Mouse (Mus musculus) adrenal gland (tissue): ENCODE data around the gene AC129217.1.

ENCODE experiments used
- intact Hi-C: fragments of 180-260 bp; cut with DNase I; formaldehyde crosslinking; loops from one replicate; pipeline ENCODE4 v1.15.1; 2025
- long read RNA-seq, 2 experiments: library from polyadenylated mRNA; unstranded; transcript quantifications; one replicate each; pipeline ENCODE4 v2.0.0; 2020; ENCODE audit warnings: borderline replicate concordance in 1 of 2; ENCODE audit not compliant: insufficient replicate concordance in 1 of 2

Gene AC129217.1
- long read RNA-seq, experiment 1, partial matches to known transcripts: 0 of 5 reads
- long read RNA-seq, experiment 1, other reads (novel, unspliced or antisense): 5 of 5 reads
- long read RNA-seq, experiment 2: 0 reads

- intact Hi-C loops: loop anchor here (5.0 kb wide), 1 partner anchor 123 kb away; the partner anchor contains the start of gene Tut1
These were observed at the start of gene AC129217.1 for GRCm38 (mm10) chr19:8829660-8830059. Gene AC129217.1 (plus strand): TSS chr19:8829773.

DNA sequence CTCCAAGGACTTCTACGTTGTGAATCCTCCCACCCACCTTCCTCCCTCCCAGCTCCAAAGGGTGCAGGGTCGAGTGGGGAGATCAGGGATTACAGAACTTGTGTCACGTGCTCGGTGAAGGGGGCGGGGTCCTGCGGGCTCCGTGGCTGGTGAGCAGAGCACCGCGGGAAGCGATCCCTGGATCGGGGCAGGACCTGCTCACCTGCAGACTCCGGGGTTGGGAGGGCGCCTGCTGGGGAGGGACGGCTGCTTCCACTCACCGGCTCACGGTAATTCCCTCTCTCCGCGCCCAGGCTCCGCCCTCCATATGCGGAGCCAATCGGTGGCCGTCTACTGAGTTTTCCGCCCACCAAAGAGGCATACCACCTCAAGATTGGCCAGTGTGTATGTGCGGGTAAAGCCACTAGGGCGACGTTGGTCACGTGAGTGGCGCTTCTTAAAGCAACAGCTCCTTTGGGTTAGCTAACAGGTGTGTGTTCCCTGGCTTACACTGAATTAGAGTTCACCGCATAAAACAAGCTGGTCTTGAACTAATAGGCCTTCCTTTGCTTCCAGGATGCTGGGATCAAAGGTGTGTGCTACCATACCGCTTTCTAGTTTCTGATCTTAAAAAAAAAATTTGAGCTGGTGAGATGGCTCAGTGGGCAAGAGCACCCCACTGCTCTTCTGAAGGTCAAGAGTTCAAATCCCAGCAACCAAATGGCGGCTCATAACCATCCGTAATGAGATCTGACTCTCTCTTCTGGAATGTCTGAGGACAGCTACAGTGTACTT is 43.4 kb upstream of the AC129217.1 start, which contains the start of gene Taf6l:
Gene Taf6l, minus strand, starts transcription at position 410 of the 774 bp plus-strand sequence.
- intact Hi-C loops: no loop called here

DNA sequence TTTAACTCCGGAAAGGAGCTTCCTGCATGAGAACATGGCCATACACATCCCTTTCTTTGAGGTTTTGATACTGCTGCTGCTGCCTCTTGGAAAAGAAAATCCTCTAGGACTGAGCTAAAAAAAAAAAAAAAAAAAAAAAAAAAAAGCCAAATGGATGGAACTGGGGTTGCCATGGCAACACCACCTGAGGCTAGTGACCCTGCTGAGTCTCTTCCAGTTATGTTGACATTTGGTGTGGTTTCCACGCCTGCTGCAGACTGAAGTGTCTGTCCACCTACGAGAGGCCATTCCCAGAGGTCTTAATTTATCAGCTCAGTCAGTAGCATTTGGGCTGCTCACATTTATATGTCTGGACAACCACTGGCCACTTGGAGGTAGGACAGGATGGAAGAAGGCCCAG is 41.1 kb upstream of the AC129217.1 start:
- intact Hi-C loops: no loop called here

DNA sequence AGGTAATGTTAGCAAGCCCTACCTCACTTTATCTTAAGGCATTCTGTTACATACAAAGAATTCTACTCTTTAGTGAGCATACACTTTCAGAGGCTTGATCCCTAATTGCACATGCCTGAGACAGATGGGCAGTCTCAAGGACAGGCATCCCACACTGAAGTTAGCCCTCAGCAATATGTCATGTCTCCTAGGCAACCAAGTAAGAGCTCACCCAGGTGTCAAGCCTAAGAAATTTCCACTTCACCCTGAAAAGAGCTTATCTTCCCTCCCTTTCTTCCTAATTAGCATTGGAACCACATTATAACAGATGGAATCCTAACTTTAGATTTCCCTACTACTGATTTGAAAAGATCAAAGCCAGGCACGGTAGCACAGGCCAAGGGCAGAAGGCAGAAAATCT is 40.4 kb upstream of the AC129217.1 start:
- intact Hi-C loops: no loop called here

DNA sequence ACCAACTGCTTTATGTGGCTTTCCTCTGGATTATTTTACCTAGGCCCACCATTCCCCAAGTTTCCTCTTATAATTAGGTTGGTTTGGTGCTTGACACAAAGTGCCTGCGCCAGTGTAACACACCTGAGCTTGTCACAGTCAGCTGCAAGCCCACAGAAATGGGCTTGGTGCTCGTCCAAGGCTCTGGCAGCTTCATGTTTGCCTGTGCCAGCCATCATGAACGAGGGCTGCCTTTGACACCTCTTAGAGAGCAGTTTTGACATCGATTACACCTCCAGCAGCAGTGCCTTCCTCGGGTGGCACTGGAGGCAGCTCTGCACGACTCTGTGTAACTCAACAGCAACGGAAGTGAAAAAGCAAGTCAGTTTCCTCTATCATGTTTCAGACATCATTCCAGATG is 39.4 kb upstream of the AC129217.1 start:
- intact Hi-C loops: no loop called here

DNA sequence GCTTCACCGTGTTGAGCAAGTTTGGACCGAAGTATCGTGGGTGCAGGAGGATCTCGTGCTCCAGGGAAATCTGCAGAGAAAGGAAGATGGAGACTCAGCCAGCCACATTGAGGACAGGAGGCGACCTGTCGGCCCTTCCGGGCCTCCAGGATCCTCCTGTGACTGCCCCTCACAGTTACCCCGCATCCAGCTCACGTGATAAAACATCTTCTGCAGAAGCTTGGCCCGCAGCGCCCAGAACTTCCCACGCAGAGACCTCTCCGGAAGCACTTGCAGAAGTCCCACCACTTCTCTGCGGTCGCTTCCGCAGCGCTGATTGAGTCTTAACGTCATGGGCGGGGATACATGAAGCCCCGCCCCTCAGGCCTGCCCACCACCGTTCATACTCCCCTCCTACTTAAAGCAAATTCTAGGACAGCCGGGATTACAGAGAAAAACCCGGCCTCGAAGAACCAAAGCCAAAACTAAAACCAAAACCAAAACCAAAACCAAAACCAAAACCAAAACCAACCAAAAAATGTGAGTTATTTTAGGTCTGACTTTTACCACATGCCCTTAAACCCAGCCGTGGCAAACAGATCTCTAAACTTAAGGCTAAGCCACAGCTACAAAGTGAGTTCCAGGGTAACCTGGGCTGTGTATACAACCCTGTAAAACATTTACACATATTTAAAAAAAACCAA is 31.2 kb upstream of the AC129217.1 start, which contains the start of gene Polr2g:
Gene Polr2g, minus strand, starts transcription at position 314 of the 683 bp plus-strand sequence.
- intact Hi-C loops: no loop called here

- intact Hi-C loops: no loop called here
These were observed 30.6 kb upstream of the AC129217.1 start for GRCm38 (mm10) chr19:8798947-8799315.

- intact Hi-C loops: no loop called here
These were observed 27.3 kb upstream of the AC129217.1 start, which contains the start of gene Zbtb3 for GRCm38 (mm10) chr19:8802130-8802821. Gene Zbtb3 (plus strand): TSS chr19:8802555.

DNA sequence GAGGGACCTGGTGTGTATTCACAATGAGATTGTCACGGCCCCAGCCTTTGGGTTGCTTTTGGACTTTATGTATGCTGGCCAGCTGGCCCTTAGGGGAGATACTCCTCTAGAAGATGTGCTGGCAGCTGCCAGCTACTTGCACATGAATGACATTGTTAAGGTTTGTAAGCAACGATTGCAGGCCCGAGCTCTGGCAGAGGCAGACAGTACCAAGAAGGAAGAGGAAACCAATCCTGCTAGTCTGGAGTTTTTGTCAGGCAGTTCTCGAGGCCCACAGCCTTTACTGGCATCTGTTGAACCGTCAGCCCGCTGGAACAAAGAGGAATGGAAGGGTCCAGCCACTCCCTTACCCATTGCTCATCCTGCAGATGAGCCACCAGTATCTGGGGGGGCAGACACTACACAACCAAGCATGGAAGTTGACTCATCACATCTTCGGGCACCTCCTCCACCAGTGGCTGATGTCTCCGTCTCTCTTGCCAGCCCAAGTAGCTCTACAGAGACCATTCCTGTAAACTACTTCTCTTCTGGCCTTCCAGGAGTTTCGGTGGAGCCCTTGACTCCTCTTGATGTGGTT is 26.3 kb upstream of the AC129217.1 start:
- intact Hi-C loops: no loop called here

DNA sequence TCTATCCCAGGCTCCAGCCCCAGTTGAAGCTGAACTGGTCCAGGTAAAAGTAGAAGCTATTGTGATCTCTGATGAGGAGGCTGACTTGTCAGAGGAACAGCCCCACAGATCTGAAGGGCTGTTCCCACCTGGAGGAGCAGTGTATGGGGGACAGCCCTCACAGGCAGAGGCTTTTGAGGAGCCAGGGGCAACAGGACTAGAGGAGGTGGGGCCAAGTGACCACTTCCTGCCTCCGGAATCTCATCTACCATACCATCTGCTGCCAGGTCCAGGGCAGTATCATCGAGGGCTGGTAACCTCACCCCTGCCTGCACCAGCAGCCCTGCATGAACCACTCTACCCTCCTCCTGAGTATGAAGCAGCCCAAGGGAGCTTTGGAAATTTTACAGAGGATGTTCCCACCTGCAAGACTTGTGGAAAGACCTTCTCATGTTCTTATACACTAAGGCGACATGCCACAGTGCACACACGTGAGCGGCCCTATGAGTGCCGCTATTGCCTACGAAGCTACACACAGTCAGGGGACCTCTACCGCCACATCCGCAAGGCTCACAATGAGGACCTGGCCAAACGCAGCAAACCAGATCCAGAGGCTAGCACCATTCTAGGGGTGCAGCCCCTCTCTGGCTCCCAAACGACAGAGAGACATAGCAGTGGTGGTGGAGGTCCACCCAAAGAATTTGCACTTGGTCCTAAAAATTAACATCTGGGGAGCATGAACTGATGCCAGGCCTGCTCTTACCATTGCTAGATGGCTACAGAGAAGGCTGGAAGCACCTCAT is 25.5 kb upstream of the AC129217.1 start:
- intact Hi-C loops: no loop called here

DNA sequence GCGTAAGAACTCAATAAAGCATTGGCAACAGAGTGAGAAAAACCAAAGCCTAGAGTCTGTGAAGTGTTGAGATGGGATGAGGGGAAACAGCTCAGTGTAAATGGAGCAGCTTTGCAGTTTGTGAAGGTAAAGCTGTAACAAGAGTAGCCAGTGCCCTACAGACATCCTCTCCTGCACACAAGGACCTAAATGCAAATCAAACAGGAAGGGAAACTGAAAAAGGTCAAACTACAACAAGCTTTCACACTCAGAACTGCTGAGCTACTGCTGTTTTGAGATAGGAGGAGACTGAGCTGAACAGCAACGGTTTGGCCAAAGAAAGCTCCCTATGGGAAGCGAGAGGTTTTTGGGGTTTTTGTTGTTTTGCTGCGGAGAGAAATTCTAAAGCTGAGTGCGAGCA is 22.8 kb upstream of the AC129217.1 start:
- intact Hi-C loops: no loop called here

DNA sequence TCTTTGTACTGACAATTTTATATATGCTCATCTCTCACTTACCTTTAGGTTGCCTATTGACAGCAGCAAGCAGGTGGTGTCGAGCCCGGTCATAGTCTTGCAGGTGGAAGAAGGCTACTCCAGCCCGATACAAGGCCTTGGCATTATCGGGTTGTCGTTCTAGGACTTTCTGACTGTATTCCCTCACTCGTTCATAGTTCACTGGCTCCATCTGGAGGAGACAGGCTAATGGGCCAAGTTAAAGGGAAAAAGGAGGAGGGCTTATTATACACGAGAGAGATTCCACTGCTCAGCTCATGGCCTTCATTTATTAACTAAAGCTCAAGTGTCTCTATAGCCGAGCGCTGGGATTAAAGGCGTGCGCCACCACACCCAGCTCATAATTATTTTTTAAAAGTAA is 13.8 kb upstream of the AC129217.1 start:
- intact Hi-C loops: loop anchor here (5.0 to 10.0 kb wide), 2 partner anchors 44 to 61 kb away; partner anchors contain the start of genes Nxf1, Tmem179b and Tmem223

DNA sequence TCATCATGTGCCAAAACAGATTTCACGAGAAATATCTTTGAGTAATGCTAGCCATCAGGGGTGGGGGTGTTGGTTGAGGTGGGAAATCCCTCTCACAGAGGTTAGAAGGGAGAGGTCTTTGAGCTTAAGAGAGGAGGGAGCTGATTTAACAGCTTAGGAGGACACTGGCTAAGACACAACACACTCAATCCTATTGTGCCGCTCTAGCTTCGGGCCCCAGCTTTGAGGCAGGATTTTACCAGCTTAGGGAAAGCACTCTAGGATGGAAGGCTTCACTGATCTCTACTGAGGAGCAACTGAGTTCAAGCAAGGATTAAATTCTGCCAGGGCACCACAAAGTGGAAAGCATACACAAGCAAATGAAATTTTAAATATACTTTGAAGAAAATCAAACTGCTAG is 12.6 kb upstream of the AC129217.1 start:
- intact Hi-C loops: loop anchor here (5.0 to 10.0 kb wide), 2 partner anchors 45 to 62 kb away; partner anchors contain the start of genes Nxf1, Tmem179b and Tmem223

DNA sequence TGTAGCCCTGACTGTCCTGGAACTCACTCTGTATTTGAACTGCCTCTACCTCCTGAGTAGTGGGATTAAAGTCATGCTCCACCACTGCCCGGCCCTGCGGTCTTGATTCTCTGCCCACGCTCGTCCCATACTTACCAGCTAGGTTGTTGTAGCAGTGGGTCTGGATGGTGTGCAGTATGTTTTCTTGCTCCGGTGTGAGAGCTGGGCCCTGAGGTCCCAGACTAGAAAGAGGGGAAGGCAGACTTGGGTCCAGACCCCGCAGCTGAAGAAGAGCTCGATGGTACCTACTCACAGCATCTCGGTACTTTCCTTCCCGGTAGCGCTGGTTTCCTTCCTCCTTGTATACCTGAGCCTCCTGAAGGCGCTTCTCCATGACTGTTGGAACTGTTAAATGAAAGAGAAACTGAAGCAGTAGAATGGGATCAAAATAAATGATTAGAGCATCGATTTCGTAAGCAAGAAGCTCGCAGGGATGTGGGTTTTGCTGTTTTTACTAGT is 11.2 kb upstream of the AC129217.1 start:
- intact Hi-C loops: loop anchor here (5.0 to 10.0 kb wide), 2 partner anchors 46 to 64 kb away; partner anchors contain the start of genes Nxf1, Tmem179b and Tmem223

DNA sequence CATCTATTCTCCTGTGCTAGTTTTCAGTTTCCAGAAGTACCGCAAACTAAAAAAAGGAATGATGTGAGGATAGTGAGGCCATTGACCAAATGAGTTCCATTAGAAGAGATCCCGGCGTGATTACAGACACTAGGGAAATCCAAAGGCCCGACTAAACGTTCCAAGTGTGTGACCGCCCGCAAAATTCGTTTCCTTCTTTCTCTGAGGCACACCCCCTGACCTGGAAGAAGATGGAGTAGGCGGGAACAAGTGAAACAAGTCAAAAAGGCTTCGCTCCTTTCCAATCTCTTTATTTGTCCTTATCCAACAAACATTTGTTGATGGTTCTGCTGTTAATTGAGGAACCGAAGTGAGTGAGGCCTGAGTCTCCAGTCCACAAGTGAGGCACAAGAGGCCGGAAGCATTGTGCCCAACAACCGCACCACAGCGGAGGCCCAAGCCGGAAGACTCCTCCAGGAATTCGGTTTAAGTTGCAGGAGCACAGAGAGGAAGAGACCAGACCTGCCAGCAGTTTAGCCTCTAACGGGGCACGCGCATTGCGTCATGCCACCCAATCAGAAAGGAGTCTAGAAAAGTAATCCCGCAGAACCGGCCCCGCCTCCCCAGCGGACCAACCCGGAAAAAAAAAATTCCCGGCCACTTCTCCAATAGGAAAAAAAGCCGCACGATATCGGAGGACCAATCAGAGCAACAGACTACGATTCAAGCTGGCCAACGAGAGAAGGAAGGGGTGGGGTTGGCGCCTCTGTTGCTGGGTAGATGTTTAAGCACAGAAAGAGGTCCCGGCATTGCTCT is 10.6 kb upstream of the AC129217.1 start, which contains the start of gene Ttc9c:
Gene Ttc9c, minus strand, starts transcription at position 533 of the 795 bp plus-strand sequence.
- intact Hi-C loops: loop anchor here (5.0 to 10.0 kb wide), 2 partner anchors 47 to 64 kb away; partner anchors contain the start of genes Nxf1, Tmem179b and Tmem223

GRCm38 (mm10) chr19:8819596-8820423 is 9.8 kb upstream of the AC129217.1 start, which contains the start of gene Hnrnpul2:
Gene Hnrnpul2 (plus strand): TSS chr19:8820010.
- intact Hi-C loops: loop anchor here (5.0 to 10.0 kb wide), 2 partner anchors 48 to 65 kb away; partner anchors contain the start of genes Nxf1, Tmem179b and Tmem223

- intact Hi-C loops: no loop called here
These were observed 9.1 kb upstream of the AC129217.1 start for GRCm38 (mm10) chr19:8820424-8820956.
